Mouse (Mus musculus) layer of hippocampus, postnatal 10 days (tissue): ENCODE measurements around the gene Gm4881. TPM values are rescaled to one million over a fixed set of nuclear protein-coding genes. Genes with fewer than 3 reads are reported as not detected.

Experiments
- DNase-seq, 2 experiments: peaks; one replicate each; pipeline ENCODE4 v3.0.0; 2021; ENCODE audit warnings: low spot score in 2 of 2
- total RNA-seq, 2 experiments: library from RNA; stranded (reverse); gene quantifications; 2 replicates each; pipeline ENCODE4 v1.2.3; 2021

Gene Gm4881
- total RNA-seq, 2 experiments from 2014 or later: not detected

DNA sequence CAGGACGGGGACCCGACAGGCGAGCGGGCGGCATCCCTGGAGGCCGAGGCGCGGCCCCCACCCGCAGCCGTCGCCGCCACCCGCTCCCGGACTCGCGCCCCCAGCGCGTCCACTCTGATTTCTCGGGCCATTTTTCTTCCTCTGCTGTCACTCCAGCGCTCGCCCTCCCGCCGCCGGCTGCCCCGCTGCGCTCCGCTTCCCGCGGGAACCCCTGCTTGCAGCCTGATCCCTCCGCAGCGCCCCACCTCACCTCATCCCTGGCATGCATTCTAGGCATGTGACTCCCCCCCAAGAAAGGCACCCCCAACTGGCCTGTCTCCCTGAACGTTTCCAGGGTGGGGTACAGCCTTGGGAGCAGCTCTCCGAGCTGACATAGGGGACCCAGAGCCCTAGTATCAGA is 10.9 kb upstream of the Gm4881 start:
- DNase-seq: no peak

DNA sequence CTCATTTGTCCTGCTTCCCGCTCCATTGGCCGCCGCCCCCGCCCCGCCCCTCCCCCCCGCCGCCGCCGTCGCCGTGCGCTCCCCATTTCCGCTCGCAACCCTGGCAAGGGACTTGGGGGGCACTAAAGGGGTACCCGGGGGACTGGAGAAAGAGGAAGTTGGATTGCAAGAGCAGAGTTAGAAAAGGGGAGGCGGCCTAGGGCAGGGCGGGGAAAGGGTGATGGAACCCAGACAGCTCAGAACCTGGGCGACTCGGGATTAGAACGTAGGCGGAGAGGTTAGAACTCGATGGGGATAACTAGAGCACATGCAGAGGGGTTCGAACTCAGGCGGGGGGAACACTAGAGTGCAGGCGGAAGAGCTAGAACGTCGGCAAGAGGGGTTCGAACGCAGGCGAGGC is 10.2 kb upstream of the Gm4881 start:
- no peak for DNase-seq

DNA sequence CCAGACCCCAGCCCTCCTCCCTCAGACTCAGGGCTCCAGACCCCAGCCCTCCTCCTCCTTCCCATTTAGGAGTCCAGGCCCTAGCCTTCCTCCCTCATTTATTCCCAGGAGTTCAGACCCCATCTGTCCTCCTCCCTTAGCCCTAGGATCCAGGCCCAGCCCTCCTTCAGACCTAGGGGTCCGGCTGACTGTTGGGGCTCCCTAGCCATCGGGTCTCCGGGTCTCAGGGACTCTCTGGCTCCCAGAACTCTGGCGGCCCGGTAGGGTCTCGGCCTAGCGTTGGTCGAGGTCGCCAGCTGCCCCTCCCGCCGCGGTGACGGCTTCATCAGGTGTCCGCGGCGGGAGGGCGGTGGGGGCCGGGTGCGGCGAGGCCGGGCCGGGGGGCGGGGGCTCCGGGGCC is 9.7 kb upstream of the Gm4881 start:
- no peak for DNase-seq

DNA sequence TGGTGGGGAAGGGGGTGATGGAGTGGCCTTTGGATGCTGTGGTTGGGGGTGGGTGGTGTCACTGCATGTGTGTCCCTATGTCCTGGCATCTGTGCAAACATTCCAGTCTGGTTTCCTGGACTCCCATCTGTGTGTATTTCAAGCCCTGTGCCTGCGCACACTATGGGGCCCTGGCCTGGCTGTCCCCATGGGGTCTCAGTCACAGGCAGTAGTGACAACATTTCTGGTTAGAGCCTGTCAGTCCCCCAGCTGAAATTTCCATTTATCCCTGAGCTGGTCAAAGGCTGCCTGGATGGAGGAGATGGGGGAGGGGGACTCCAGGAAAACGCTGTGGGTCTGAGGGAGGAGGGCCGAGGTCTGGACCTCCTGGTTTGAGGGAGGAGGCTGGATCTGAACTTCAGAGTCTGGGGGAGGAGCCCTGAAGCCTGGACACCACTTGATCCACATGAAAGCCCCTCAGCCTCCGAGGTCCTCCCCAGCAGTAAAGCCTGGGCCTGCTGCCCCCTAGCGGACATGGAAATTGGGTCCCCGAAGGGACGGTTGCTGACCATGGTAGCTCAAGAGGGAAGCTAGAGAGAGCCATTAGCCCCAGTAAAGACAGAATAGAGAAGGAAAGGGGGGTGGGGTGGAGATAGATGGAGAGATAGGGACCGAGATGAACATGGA is 5.8 kb upstream of the Gm4881 start:
- DNase-seq: peak; percentile 83 to 84

DNA sequence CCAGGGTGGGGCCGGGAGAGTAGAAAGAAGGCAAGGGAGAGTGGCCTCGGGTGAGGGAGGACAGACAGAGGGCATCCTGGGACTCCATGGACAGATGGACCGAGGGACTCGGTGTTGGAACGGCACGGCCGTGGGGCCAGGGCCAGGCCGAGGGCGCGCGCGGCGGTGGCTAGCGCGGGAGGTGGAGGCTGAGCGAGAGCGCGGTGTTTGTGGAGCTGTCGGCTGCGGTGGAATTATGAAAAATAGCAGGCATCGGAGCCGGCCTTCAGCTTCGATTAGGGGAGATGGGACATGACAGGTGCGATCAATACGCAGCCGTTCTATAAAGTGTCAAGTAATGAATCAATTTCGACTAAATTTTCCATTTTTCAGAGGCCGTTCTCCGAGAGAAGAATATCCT is 4.5 kb upstream of the Gm4881 start:
- no peak for DNase-seq

DNA sequence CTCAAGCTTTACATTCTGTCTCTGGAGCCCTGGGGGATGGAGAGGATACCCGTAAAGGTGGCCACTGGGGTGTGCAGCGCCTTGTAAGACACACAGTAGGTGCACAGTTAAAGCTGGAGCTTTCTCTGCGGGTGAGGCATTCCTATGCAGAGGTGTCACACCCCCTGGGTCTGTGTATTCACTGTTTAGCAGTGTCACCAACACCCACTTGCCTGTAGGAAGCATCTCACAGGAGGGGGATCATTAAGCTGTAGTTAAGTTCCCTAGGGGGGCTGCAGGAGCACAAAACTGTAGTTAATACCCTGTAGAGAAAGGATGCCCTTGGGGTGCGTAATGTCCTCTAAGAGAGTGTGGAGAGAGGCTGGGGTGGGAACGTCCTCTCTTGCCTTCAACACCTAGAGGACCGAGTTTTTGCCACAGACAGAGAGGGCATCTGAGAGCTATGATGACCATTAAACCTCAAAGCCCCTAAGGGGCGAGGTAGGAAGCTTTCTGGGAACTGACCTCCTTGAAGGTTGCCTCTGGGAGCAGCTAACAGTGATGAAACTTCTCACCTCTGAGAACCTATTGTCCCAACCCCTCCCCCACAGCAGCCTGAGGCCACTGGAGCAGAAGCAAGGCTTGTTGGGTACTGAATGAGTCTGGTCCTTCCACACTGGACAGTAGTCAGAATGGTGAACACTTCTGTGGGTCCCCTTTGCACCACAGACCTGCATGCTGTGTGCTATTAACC is 3.2 kb upstream of the Gm4881 start:
- DNase-seq: no peak

DNA sequence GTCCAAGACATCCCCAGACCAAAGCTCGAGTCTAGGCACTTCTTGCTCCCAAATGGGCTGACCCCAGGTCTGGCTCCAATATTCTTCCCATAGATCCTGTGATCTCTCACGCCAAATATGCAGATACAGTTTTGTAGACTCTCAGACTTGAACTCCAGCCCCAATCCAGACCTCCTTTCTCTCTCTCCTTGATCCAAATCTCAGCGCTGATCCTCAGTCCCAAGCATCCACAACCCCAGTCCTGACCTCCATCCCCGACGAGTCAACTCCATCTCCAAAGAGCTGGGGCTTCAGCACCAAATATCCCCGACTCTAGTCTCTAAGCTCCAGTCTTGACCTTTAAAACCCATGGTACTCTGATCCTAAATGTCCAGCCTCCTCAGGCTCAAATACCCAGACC is 653 bp downstream of the Gm4881 start:
- no peak for DNase-seq

DNA sequence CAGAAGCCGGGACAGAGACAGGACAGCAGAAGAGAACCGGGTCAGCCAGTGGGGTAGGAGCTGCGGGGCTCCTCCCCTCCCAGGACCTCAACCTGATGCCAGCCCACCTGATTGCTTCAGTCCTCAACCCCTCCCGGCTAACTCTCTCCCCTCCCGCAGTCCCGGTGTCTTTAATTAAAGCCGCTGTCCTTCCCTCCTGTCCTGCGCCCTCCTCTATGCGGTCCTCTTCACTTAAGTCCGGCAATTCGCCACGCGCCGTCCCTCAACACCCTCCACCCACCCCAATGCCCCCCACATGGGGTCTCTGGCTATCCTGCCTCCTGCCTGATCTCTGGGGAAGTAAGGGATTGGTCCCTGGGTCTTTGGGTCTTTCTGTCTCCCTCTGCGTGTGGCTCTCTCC is 12.6 kb downstream of the Gm4881 start:
- DNase-seq: no peak

DNA sequence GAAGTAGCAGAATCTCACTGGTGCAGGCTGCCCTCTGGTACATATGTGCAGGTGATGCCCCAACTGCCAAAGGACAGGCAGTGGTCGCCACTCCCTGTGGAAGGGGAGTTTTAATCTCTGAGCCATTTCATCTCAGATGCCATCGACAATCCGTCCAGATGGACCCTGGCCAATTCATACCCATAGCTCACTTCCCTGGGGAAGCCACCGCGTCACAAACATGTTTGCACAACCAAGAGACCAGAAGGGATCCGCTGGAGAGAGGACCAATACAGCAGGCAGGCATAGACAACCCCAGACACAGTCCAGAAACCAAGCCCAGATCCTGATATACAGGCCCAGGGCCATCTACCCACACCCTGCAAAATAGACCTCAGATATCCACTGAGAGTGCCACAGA is 13.8 kb downstream of the Gm4881 start:
- no peak for DNase-seq

DNA sequence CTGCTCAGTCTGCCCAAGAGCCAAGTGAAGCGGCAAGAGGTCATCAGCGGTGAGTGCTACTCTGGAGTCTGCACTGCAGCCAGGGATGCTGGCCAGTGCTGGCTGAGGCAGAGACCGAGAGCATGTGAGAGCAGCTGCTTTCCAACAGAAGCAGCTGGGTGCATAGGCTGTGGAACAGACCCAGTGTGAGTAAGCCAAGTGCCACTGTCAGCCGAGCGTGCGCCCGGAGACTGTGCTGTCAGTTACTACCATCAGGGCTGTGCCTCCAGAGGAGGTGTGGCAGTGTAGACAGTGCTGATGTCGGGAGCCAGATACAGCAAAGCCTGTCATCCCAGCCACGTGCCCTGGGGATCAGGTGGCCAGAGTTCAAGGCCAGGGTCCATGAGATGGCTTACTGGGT is 24.6 kb downstream of the Gm4881 start:
- DNase-seq: peak; percentile 58 to 64

DNA sequence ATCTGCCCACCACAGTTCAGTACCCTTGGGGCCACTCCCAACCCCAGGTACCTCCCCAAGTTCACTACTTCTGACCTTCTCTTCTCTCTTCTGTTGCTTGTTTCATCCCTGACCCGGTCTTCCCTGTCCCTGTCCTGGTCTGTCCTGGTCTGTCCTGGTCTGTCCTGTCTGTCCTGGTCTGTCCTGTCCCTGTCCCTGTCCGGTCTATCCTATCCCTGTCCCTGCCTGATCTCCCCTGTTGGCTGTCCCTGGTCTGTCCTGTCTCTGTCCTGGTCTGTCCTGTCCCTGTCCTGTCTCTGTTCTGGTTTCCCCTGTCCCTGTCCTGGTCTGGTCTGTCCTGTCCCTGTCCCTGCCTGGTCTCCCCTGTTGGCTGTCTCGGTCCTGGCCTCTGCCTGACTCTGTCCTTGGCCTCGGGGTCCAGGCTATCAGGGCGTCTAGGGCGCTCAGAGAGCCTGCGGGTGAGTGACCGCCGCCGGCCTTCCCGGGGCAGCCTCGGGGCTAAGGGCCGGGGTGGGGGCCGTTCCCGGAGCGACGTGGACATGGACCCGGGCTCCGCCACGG is 25.5 kb downstream of the Gm4881 start:
- no peak for DNase-seq

DNA sequence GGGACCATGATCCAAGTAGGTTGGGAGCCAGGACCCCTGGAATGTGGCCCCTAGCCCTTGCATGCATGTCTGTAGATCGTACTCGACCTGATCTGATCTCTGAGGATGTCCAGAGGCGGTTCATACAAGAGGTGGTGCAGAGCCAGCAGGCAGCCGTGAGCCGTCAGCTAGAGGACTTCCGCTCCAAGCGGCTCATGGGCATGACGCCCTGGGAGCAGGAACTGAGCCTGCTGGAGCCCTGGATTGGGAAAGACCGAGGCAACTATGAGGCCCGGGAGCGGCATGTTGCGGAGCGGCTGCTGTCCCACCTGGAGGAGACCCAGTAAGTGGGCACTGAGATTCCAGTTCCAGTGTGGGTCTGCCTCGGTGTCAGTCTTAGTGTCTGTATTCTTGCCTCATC is 31.8 kb downstream of the Gm4881 start:
- no peak for DNase-seq

DNA sequence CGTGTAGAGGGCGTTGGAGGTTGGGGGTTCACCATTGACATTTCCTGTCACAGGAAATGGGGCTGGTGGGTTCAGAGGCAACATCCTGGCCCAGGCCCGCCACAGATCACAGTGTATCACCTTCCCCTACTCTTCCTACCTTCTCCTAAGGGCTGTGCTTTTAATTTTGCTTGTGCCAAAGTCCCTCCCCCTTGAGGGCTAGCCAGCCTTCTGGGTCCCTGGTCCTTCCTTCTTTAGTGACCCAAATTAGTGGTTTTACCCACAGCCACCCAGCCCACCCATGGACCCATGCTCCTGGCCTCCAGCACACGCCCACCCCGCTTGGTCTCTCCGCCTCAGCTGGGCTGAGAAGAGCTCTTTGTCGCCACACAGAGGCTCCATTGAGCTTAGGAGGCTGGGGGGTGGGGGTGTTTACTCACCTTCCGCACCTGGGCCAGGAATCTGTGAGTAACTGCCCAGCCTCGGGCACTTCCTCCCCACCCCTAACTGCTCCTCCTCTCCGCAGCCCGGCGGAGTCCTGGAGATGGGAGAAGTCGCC is 37.0 kb downstream of the Gm4881 start:
- no peak for DNase-seq

DNA sequence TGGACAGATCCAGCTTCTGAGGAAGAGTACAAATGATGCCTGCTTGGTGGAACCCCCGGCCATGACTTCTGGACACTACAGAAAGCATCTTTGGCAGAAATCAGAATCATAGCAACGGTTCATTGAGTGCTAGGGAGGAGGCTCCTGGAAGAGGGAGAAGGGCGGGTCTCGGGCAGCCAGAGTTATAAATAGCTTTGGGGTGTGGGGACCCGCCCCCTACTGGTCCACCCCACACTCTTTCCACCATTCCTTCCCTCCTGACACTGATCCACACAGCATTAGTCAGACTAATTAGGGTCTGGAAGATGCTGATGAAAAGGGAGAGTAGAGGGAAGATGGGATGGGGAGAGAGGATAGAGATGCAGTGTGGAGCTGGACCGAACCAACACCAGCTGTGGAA is 37.7 kb downstream of the Gm4881 start:
- no peak for DNase-seq

DNA sequence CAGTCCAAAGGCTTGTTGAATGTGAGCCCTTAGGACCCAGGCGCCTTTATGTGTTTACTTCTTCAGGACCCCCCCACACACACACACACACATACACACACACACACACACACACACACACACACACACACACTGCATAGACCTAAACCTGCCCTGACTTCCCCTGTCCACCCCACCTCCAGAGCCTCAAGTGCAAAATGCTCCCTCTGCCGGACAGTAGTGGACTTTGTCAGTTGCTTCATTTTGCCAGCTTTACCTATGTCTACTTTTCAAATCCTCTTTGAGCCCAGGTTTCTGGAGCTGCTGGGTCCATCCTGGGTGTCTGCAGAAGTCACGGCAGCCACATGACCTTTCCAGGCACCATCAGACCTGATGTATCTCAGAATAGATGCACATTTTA is 39.4 kb downstream of the Gm4881 start:
- peak in 1 of 2 experiments; percentile 65 for DNase-seq

DNA sequence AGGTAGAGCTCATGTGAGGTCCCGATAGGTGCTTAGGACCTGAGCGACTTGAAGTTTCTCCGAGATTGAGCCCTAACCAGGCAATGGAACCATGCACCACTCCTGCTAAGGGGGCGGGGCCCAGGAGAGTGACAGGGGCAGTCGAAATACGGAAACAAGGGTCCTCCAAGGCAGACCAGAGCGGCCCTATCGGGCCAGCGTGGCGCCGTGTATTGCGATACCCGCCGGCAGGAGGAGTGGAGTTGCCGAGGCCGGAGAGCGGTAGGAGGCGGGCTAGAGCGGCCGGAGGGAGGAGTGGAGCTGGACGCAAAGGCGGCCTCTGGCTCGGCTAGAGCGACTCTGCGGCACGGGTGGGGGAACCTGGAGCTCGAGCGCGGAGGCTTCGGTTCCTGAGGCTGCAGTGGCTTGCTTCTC is 40.2 kb downstream of the Gm4881 start:
- peak; percentile 95 to 97 for DNase-seq

DNA sequence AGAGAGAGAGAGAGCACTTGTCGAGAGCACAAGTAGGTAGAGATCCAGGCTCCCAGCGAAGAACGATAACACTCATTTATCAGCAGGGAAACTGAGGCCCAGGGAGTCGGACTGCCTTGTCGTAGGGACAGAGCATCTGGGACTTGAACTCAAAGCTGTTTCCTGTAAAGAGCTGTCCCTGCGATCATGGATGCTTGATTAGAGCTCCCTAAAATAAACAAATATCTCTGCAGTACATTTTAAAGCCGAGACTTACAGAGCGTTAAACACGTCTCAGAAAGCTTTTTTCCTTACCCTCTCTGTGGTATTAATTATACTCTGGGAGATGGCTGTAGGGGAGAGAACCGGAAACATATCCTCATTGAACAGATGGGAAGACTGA is 40.9 kb downstream of the Gm4881 start:
- DNase-seq: no peak

DNA sequence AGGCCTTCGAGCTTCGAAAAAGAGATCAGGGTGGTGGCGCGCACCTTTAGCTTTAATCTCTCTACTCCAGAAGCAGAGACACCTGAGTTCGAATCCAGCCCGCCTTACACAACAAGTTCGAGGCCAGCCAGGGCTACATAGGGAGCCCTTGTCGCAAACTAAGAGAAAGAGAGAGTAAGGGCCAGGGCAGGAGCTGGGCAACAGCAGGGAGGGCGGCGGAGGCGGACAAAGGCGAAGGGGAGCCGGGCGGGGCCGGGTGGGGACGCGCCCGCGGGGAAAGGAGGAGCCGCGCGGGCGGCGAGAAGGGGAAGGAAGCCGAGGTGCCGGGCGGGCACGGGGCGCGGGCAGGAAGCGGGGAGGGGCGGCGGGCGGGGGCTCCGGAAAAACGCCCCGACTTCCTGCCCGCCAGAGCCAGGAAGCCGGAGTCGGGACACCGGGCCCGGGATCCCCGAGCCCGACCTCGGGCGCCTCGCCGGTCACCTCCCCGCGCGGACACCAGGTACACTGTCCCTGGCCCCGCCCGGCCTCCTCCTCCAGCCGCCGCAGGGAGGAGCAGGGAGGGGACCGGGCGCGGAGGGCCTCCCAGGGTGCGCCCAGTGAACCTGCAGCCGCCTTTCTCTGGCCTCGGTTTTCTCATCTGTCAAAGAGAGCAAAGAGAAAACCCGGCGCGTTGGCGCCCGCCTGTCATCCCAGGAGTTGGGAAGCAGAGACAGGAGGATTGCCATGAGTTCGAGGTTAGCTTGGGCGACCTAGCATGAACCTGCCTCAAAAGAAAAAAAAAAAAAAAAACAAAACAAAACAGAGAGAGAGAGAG is 41.5 kb downstream of the Gm4881 start, which contains the start of gene Arhgef1:
Gene Arhgef1, plus strand, starts transcription at position 283 of the 814 bp plus-strand sequence.
- DNase-seq: peak in 1 of 2 experiments; percentile 45

DNA sequence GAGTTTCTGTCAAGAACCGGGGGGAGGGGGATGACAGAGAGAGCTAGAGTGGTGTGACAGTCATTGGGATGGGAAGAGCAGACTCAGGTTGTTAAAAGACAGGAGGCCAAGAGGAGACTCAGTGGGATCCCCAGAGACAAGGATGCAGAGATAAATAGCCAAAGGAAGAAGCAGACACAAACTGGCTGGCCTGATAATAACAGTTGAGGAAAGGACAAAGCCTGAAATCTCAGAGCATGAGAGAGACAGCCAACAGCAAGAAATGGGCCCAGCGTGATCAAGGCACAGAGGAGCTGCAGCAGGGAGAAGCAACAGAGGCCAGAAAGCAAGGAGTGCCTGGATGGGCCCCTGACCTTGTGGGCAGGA is 42.0 kb downstream of the Gm4881 start:
- no peak for DNase-seq

DNA sequence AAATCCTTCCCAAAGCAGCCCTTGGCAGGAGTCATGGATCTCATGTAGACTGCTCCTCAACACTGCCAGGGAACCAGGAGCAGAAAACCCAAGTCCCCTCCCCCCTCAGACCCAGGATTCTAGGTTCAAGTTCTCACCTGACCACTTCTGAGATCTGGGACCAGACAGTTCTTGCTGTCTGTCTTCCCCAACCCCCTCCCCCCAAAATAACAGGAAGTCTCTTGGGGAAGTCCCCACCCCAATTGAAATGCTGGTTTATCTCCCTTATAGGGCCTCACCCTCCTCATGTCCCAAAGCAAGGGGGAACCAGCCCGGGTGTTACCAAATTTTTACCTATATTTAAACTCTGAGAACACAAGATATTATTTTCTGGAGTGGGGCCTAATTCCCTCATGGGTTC is 42.5 kb downstream of the Gm4881 start:
- DNase-seq: no peak

DNA sequence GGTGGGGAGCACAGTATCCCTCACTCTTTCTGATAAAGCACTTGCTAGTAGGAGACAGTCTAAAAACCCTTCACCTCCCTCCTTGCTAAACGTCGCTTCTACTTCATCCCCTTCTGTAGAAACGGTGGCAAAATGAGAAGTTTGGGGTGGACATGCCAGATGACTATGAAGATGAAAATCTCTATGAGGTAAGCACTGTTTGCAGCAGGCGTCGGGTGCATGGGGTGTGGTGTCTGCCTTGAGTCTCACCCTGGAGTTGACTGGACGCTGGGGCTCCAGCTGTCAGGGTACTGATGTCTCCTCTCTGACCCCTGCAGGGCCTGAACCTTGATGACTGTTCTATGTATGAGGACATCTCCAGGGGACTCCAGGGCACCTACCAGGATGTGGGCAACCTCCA is 43.2 kb downstream of the Gm4881 start:
- no peak for DNase-seq

DNA sequence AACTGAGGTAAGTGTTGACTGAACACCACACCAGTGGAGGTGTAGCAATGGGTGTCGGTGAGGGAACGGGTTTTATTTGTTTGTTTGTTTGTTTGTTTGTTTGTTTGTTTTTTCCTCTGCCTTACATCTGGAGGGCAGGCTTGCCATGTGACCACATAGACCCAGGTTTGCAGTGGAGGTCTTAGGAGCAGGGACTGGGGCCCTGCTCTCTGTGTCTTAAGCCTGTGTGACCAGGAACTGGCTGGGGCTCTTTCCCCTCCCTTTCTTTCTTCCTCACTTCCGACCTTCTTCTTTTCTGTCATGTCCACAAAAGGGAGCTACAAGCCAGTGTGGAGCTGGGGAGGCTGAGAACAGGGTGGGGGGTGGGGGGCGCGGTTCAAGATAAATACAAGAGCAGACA is 46.3 kb downstream of the Gm4881 start:
- DNase-seq: no peak
